Mouse (Mus musculus): Measurements from ENCODE around the gene Samd4b. TPM values are rescaled to one million over a fixed set of nuclear protein-coding genes. Genes with fewer than 3 reads are reported as not detected.
"Not testable (repeated sequence)": the region's sequence is repeated elsewhere in the genome, so short reads cannot be mapped to it uniquely, and the experiment has no call there.

Samd4b gene
- total and polyA plus RNA-seq, 2 experiments from 2014 or later = 19.7 to 60.5 TPM

DNA sequence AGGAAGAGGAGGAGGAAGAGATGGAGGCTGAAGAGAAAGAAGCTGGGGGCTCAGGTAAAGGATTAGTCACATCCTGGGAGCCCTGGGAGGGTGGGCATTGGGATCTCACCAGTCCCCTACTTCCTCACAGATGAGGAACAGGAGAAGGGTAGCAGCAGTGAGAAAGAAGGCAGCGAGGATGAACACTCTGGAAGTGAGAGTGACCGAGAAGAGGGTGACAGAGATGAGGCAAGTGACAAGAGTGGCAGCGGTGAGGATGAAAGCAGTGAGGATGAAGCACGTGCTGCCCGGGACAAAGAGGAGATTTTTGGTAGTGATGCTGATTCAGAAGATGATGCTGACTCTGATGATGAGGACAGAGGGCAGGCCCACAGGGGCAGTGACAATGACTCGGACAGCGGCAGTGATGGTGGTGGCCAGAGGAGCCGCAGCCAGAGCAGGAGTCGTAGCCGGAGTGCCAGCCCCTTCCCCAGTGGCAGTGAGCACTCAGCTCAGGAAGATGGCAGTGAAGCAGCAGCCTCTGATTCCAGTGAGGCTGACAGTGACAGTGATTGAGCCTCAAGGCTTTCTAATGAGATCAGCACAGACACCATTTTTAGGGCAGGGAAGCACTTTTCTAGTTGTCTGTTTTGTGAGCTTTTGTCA is 199.1 kb downstream of the Samd4b start:
- no peaks in the 10 kb centered on the region for H3K27me3 ChIP-seq (ENCODE audit: insufficient read depth, low read length)
- 84% methylated on average over 10 of the region's 10 CpGs for WGBS
- H3K4me2 ChIP-seq (ENCODE audit: low read depth, low read length) = no peak overlapping the region
- DNase-seq (ENCODE audit: low spot score) (no peak), ATAC-seq (no peak)
- no peak overlapping the region for H3K9ac ChIP-seq (replicated peaks; ENCODE audit: low read length)
- H3K4me3 ChIP-seq (ENCODE audit: low read length) = no peak overlapping the region
- TF ChIP-seq CTCF (IDR thresholded peaks at IDR 0.05; ENCODE audit: low read depth) = no peak
- H3K36me3 ChIP-seq (ENCODE audit: insufficient read depth, low read length) = peaks cover 76% of the 10 kb centered on the region
- no peaks in the 10 kb centered on the region for H3K9me3 ChIP-seq (ENCODE audit: low read length)
- H3K4me1 ChIP-seq (ENCODE audit: insufficient read depth, low read length) = no peaks in the 10 kb centered on the region
- H3K27ac ChIP-seq = no peak overlapping the region

DNA sequence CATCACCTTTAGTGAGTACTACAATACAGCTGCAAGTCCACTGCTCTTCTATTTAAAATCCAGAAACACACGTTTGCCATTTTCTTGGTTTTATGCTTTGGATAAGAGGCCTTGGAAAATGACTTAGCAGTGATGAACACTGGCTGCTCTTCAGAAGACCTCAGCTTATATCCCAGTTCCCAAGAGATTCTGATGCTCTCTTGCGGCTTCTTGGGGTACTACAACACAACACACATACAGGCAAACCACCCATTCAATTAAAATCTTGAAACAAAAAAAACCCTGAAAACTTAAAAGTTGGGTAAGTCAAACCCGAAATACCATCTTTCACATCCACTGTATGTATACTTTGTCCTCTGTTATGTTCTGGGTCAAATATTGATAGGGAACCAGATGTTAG is 199.9 kb downstream of the Samd4b start:
- ATAC-seq (no peak), DNase-seq (ENCODE audit: low spot score) (peak; percentile 69)
- Histone ChIP-seq H3K4me3 (ENCODE audit: low read length) (no peak overlapping the region), H3K4me2 (ENCODE audit: low read depth, low read length) (no peak overlapping the region), H3K27me3 (ENCODE audit: insufficient read depth, low read length) (no peaks in the 10 kb centered on the region), H3K9ac (replicated peaks; ENCODE audit: low read length) (no peak overlapping the region), H3K36me3 (ENCODE audit: insufficient read depth, low read length) (peaks cover 67% of the 10 kb centered on the region), H3K9me3 (ENCODE audit: low read length) (no peaks in the 10 kb centered on the region), H3K4me1 (ENCODE audit: insufficient read depth, low read length) (peaks cover 3% of the 10 kb centered on the region; the same call in 1 of the 2 replicates), H3K27ac (no peak overlapping the region)
- TF ChIP-seq CTCF (IDR thresholded peaks at IDR 0.05; ENCODE audit: low read depth) = peak; percentile 61
- 58% methylated on average over 3 of the region's 3 CpGs for WGBS

DNA sequence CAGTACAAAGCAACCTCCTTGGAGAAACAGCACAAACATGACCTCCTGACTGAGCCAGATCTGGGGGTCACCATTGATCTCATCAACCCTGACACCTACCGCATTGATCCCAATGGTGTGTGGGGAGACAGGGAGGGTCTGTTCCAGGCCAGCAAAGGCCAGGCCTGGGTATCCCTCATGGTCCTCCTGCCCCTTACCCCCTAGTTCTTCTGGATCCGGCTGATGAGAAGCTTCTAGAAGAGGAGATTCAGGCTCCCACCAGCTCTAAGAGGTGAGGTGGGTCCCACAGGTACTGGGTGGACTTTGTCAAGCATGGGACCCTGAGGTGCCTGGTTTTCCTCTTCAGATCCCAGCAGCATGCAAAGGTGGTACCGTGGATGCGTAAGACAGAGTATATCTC is 202.5 kb downstream of the Samd4b start:
- Histone ChIP-seq H3K36me3 (ENCODE audit: insufficient read depth, low read length) (peaks cover 45% of the 10 kb centered on the region), H3K27ac (no peak overlapping the region), H3K9ac (replicated peaks; ENCODE audit: low read length) (no peak overlapping the region), H3K4me1 (ENCODE audit: insufficient read depth, low read length) (peaks cover 8% of the 10 kb centered on the region; the same call in 1 of the 2 replicates), H3K4me3 (ENCODE audit: low read length) (no peak overlapping the region), H3K27me3 (ENCODE audit: insufficient read depth, low read length) (no peaks in the 10 kb centered on the region), H3K4me2 (ENCODE audit: low read depth, low read length) (no peak overlapping the region), H3K9me3 (ENCODE audit: low read length) (no peaks in the 10 kb centered on the region)
- no peak for ATAC-seq
- no peak for DNase-seq (ENCODE audit: low spot score)
- WGBS = 95% methylated on average over 4 of the region's 4 CpGs
- no peak for TF ChIP-seq CTCF (IDR thresholded peaks at IDR 0.05; ENCODE audit: low read depth)

- H3K9me3 ChIP-seq (ENCODE audit: low read length) = no peaks in the 10 kb centered on the region
- TF ChIP-seq CTCF (IDR thresholded peaks at IDR 0.05; ENCODE audit: low read depth) = no peak
- peaks cover 43% of the 10 kb centered on the region for H3K36me3 ChIP-seq (ENCODE audit: insufficient read depth, low read length)
- peak overlapping the region; percentile 92 for H3K4me3 ChIP-seq (ENCODE audit: low read length)
- H3K27ac ChIP-seq = peak overlapping the region; percentile 87
- no peak for ATAC-seq
- DNase-seq (ENCODE audit: low spot score) = peak; percentile 12
- no peaks in the 10 kb centered on the region for H3K27me3 ChIP-seq (ENCODE audit: insufficient read depth, low read length)
- peak overlapping the region; percentile 81 for H3K4me2 ChIP-seq (ENCODE audit: low read depth, low read length)
- WGBS = 8% methylated on average over 22 of the region's 22 CpGs
- H3K9ac ChIP-seq (replicated peaks; ENCODE audit: low read length) = peak overlapping the region; percentile 81
- H3K4me1 ChIP-seq (ENCODE audit: insufficient read depth, low read length) = peaks cover 8% of the 10 kb centered on the region; the same call in 1 of the 2 replicates
Measured at GRCm38 (mm10) chr7:28393272-28393951, 204.5 kb downstream of the Samd4b start.

DNA sequence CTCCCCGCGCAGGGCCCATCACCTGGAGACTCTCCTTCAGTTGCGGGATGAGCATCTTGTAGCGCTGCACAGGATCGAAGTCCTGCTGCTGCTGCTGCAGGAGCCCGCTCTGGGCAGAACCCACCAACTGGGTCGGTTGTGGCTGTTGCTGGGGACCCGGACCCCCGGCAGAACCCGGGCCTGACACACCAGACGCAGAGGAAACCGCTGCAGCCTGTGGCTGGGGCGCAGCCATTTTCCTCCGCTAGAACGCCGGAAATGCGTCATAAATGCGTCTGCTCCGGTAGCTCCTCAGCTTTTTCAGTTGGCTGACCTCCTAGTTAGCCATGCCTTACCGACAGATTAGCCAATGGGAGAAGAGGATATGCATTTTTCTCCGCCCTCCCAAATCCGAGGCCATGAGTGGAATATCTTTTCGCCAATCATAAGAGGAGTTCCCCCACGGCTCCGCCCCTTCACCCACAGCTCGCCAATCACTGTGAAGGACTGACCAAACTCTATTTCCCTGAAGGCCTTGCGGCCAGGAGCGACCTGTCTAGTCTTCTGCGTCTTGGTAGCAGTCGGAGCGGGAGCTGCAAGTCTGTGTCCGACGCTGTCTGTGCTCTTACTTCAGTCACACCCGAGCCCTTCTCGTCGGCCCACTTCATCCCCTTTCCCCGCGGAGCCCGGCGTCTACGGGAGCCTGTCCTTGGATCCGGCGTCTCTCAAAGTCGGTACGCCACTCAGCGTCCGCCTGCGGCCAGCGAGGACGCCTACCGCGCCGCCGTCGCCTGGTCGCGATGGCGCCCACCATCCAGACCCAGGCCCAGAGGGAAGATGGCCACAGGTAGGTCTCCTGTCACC is 205.3 kb downstream of the Samd4b start, which contains the start of the genes Med29 and Paf1:
Gene Med29 (minus strand): TSS at position 280 of the 843 bp plus-strand sequence.
Gene Paf1 (plus strand): TSS at position 523 of the 843 bp plus-strand sequence.
- H3K9me3 ChIP-seq (ENCODE audit: low read length) = no peaks in the 10 kb centered on the region
- no peak for TF ChIP-seq CTCF (IDR thresholded peaks at IDR 0.05; ENCODE audit: low read depth)
- under 1% methylated on average over 57 of the region's 58 CpGs for WGBS
- H3K4me2 ChIP-seq (ENCODE audit: low read depth, low read length) = peak within 1 kb of the TSS; percentile 81
- peak within 1 kb of the TSS; percentile 87 for H3K27ac ChIP-seq
- H3K4me3 ChIP-seq (ENCODE audit: low read length) = peak within 1 kb of the TSS; percentile 92
- ATAC-seq (peak; percentile 98), DNase-seq (ENCODE audit: low spot score) (peak; percentile 99)
- peaks cover 8% of the 10 kb centered on the region; the same call in 1 of the 2 replicates for H3K4me1 ChIP-seq (ENCODE audit: insufficient read depth, low read length)
- H3K9ac ChIP-seq (replicated peaks; ENCODE audit: low read length) = peak within 1 kb of the TSS; percentile 81
- H3K36me3 ChIP-seq (ENCODE audit: insufficient read depth, low read length) = peaks cover 45% of the 10 kb centered on the region
- no peaks in the 10 kb centered on the region for H3K27me3 ChIP-seq (ENCODE audit: insufficient read depth, low read length)

- Histone ChIP-seq H3K4me3 (ENCODE audit: low read length) (no peak overlapping the region), H3K9ac (replicated peaks; ENCODE audit: low read length) (no peak overlapping the region), H3K36me3 (ENCODE audit: insufficient read depth, low read length) (peaks cover 27% of the 10 kb centered on the region; the same call in 1 of the 2 replicates), H3K27ac (no peak overlapping the region), H3K4me1 (ENCODE audit: insufficient read depth, low read length) (peaks cover 8% of the 10 kb centered on the region; the same call in 1 of the 2 replicates), H3K27me3 (ENCODE audit: insufficient read depth, low read length) (no peaks in the 10 kb centered on the region), H3K4me2 (ENCODE audit: low read depth, low read length) (no peak overlapping the region), H3K9me3 (ENCODE audit: low read length) (no peaks in the 10 kb centered on the region)
- 94% methylated on average over 3 of the region's 3 CpGs for WGBS
- ATAC-seq (no peak), DNase-seq (ENCODE audit: low spot score) (no peak)
- TF ChIP-seq CTCF (IDR thresholded peaks at IDR 0.05; ENCODE audit: low read depth) = no peak
Measured at GRCm38 (mm10) chr7:28390331-28390730, 207.6 kb downstream of the Samd4b start.

- 86% methylated on average over 7 of the region's 7 CpGs for WGBS
- H3K4me1 ChIP-seq (ENCODE audit: insufficient read depth, low read length); H3K4me2 ChIP-seq (ENCODE audit: low read depth, low read length); H3K27ac ChIP-seq; H3K9me3 ChIP-seq (ENCODE audit: low read length); H3K27me3 ChIP-seq (ENCODE audit: insufficient read depth, low read length); H3K9ac ChIP-seq (replicated peaks; ENCODE audit: low read length); DNase-seq (ENCODE audit: low spot score); ATAC-seq; H3K4me3 ChIP-seq (ENCODE audit: low read length): not testable (repeated sequence)
- H3K36me3 ChIP-seq (ENCODE audit: insufficient read depth, low read length) = peaks cover 23% of the 10 kb centered on the region; the same call in 1 of the 2 replicates
Measured at GRCm38 (mm10) chr7:28387384-28387783, 210.6 kb downstream of the Samd4b start.

- H3K9ac ChIP-seq (replicated peaks; ENCODE audit: low read length); H3K9me3 ChIP-seq (ENCODE audit: low read length); ATAC-seq; H3K27ac ChIP-seq; H3K27me3 ChIP-seq (ENCODE audit: insufficient read depth, low read length); H3K4me3 ChIP-seq (ENCODE audit: low read length); H3K4me2 ChIP-seq (ENCODE audit: low read depth, low read length); H3K4me1 ChIP-seq (ENCODE audit: insufficient read depth, low read length); DNase-seq (ENCODE audit: low spot score): not testable (repeated sequence)
- H3K36me3 ChIP-seq (ENCODE audit: insufficient read depth, low read length) = peaks cover 23% of the 10 kb centered on the region; the same call in 1 of the 2 replicates
- 83% methylated on average over 6 of the region's 6 CpGs for WGBS
Measured at GRCm38 (mm10) chr7:28386877-28387276, 211.1 kb downstream of the Samd4b start.

Data from hindbrain, postnatal 0 days (tissue).